13 mouse cellular contexts compared by ENCODE assay signal in the genomic region with DNA sequence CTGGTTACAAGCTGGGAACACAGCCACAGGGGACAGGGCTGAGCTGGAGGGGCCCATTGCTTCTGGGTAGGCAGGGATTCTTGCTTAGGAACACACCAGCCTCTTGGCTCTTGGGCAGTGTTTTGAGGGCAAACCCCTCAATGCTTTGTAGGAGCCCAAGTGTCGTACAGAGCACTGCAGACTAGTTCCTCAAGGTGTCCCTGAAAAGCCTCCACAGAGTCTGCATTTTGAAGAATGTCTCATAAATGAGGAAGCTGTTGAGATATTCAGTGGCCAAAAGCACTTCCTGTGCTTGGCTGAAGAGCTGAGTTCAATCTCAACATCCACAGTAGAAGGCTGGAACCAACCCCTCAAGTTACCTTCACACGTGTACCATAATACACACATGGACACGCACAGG. TPM values are rescaled to one million over a fixed set of nuclear protein-coding genes. Genes with fewer than 3 reads are reported as not detected.
A peak's percentile ranks its signal among the peaks of the same experiment; 100 is the strongest.
DNase-seq lines count a peak whose midpoint lies in the region; ATAC-seq and TF ChIP-seq lines count a peak whose summit lies in the region.
"Had no signal": no experiment of that assay in that cellular context is flagged by ENCODE, and none has a peak within 500 bp of the region (broad histone marks: within the 10 kb centered on the region; RNA-seq: fewer than 3 reads in every experiment).

No protein-coding gene starts in this region.

- H3K4me2 ChIP-seq in CH12.LX (ENCODE audit: insufficient read depth, low read depth, poor library complexity, severe bottlenecking) = peak overlapping the region; percentile 65; the same call in 1 of the 2 replicates
- H3K4me2 ChIP-seq in liver, embryonic 16.5 days (ENCODE audit: low read depth, low read length) = no peak overlapping the region
- H3K4me2 ChIP-seq in forebrain, embryonic 12.5 days = no peak overlapping the region

- peaks cover 7% of the 10 kb centered on the region for H3K4me1 ChIP-seq in kidney, adult 2 months (ENCODE audit: control insufficient read depth, insufficient read depth, low read length)
- H3K4me1 ChIP-seq in CH12.LX (ENCODE audit: control insufficient read depth in 1 of 2, insufficient read depth in 2 of 2) = peaks cover 48 to 87% of the 10 kb centered on the region in 2 experiments
- H3K4me1 ChIP-seq in liver, embryonic 16.5 days (ENCODE audit: control insufficient read depth, low read depth, low read length) = peaks cover 19% of the 10 kb centered on the region
- peaks cover 13% of the 10 kb centered on the region for H3K4me1 ChIP-seq in forebrain, embryonic 12.5 days

- peak; percentile 32; the same call in 1 of the 2 replicates for ATAC-seq in liver, embryonic 16.5 days (ENCODE audit: low read depth)
- ATAC-seq in forebrain, embryonic 12.5 days (ENCODE audit: low FRiP score) = no peak
- ATAC-seq: forebrain, embryonic 16.5 days had no signal

- H3K9ac ChIP-seq in CH12.LX (ENCODE audit: insufficient read depth, low read depth) = peak overlapping the region; percentile 40; the same call in 1 of the 2 replicates
- H3K9ac ChIP-seq in liver, embryonic 16.5 days (ENCODE audit: low read depth, low read length) = no peak overlapping the region
- no peak overlapping the region for H3K9ac ChIP-seq in forebrain, embryonic 12.5 days

- dilution Hi-C loops in CH12.LX (cut with MboI; ENCODE audit: extremely low pct_ligation_motif_present, extremely low pct_unique_long_range_greater_than_20kb, low sequenced_read_pairs) = no loop called here

- no peaks in the 10 kb centered on the region for H3K27me3 ChIP-seq in kidney, adult 2 months (replicated peaks; ENCODE audit: control insufficient read depth, insufficient read depth, low read length)
- no peaks in the 10 kb centered on the region for H3K27me3 ChIP-seq in CH12.LX (replicated peaks)
- no peaks in the 10 kb centered on the region for H3K27me3 ChIP-seq in liver, embryonic 16.5 days (ENCODE audit: control insufficient read depth, insufficient read depth, low read depth, low read length)
- H3K27me3 ChIP-seq in forebrain, embryonic 12.5 days = no peaks in the 10 kb centered on the region

- H3K27ac ChIP-seq in kidney, adult 2 months (ENCODE audit: insufficient read depth, low read depth, low read length) = peak overlapping the region; percentile 28; the same call in 1 of the 2 replicates
- H3K27ac ChIP-seq in CH12.LX (ENCODE audit: insufficient read depth, low read depth) = peak overlapping the region; percentile 97
- 0 out of 2 replicates have a peak overlapping the region, but pooled peaks have one; percentile 56 for H3K27ac ChIP-seq in liver, embryonic 16.5 days (ENCODE audit: low read length)
- no peak overlapping the region for H3K27ac ChIP-seq in forebrain, embryonic 12.5 days

- H3K9me3 ChIP-seq in CH12.LX (replicated peaks; ENCODE audit: low read length) = no peaks in the 10 kb centered on the region
- no peaks in the 10 kb centered on the region for H3K9me3 ChIP-seq in liver, embryonic 16.5 days (replicated peaks; ENCODE audit: control insufficient read depth, low read length)
- no peaks in the 10 kb centered on the region for H3K9me3 ChIP-seq in forebrain, embryonic 12.5 days

- H3K4me3 ChIP-seq in kidney, adult 2 months (ENCODE audit: insufficient read depth, low read depth, low read length) = no peak overlapping the region
- peak overlapping the region in 1 of 3 experiments; percentile 9 for H3K4me3 ChIP-seq in CH12.LX (replicated peaks in 1 of 3; ENCODE audit: low read depth in 2 of 3, low read length in 2 of 3, poor library complexity in 1 of 3)
- no peak overlapping the region for H3K4me3 ChIP-seq in liver, embryonic 16.5 days (ENCODE audit: low read depth, low read length)
- no peak overlapping the region for H3K4me3 ChIP-seq in forebrain, embryonic 12.5 days (replicated peaks)

- no peaks in the 10 kb centered on the region for H3K36me3 ChIP-seq in kidney, adult 2 months (ENCODE audit: control insufficient read depth, insufficient read depth, low read length)
- peaks cover 10 to 52% of the 10 kb centered on the region in 2 experiments for H3K36me3 ChIP-seq in CH12.LX (replicated peaks in 1 of 2; ENCODE audit: control insufficient read depth in 1 of 2, insufficient read depth in 1 of 2, low read length in 1 of 2)
- no peaks in the 10 kb centered on the region for H3K36me3 ChIP-seq in liver, embryonic 16.5 days (ENCODE audit: control insufficient read depth, insufficient read depth)
- H3K36me3 ChIP-seq in forebrain, embryonic 12.5 days (replicated peaks) = no peaks in the 10 kb centered on the region

- TF ChIP-seq RAD21 in CH12.LX (IDR thresholded peaks at IDR 0.05; ENCODE audit: low read depth, low read length) = no peak; the same call in 1 of the 2 replicates

- TF ChIP-seq POLR2A in kidney, adult 2 months (IDR thresholded peaks at IDR 0.05; ENCODE audit: low read depth, low read length) = no peak
- no peak for TF ChIP-seq POLR2A in CH12.LX (IDR thresholded peaks at IDR 0.05; ENCODE audit: low read depth, low read length)

- peaks cover 95% of the 10 kb centered on the region for H3K79me2 ChIP-seq in CH12.LX (replicated peaks; ENCODE audit: control insufficient read depth, extremely low read depth, insufficient read depth, poor library complexity, severe bottlenecking)

- no peak for TF ChIP-seq CTCF in kidney, adult 2 months (conservative IDR thresholded peaks at IDR 0.05; ENCODE audit: insufficient read depth, insufficient read length, low read depth, low read length)
- no peak for TF ChIP-seq CTCF in CH12.LX (conservative IDR thresholded peaks at IDR 0.05 in 1 of 2, IDR thresholded peaks at IDR 0.05 in 1 of 2; ENCODE audit: low read depth in 2 of 2, low read length in 2 of 2)

- in situ Hi-C loops in CH12.LX (cut with MboI; ENCODE audit: low pct_ligation_motif_present, low pct_unique_long_range_greater_than_20kb, low sequenced_read_pairs) = no loop called here

- 90% methylated on average over 3 of the region's 3 CpGs for WGBS in kidney, adult 2 months
- WGBS in liver, embryonic 16.5 days (ENCODE audit: insufficient replicate concordance) = 67% methylated on average over 3 of the region's 3 CpGs
- 92% methylated on average over 3 of the region's 3 CpGs for WGBS in forebrain, embryonic 12.5 days

- TF ChIP-seq EP300 in CH12.LX (IDR thresholded peaks at IDR 0.05; ENCODE audit: low read length) = no peak

- no peak for DNase-seq in kidney, adult 2 months
- DNase-seq in kidney, postnatal 4 days = no peak
- DNase-seq in A20 (ENCODE audit: low read depth, low spot score) (peak; percentile 48), CH12.LX (ENCODE audit: extremely low read depth) (peak; percentile 58)
- DNase-seq in ovary, adult 18-20 months (ENCODE audit: low spot score) = no peak
- DNase-seq: adrenal gland, adult 2 months; embryo, embryonic 11 days; lung, postnatal 10 days; right cerebral cortex, adult 18-20 months; thymus, adult 2 months had no signal

TF ChIP-seq in CH12.LX, 34 proteins besides CTCF, POLR2A, EP300 and RAD21:
- TF ChIP-seq ELF1 (IDR thresholded peaks at IDR 0.05; ENCODE audit: low read depth, low read length) (peak; percentile 60), ZC3H11A (IDR thresholded peaks at IDR 0.05; ENCODE audit: low read depth, low read length) (no peak), TCF12 (IDR thresholded peaks at IDR 0.05; ENCODE audit: low read depth, low read length) (no peak), MEF2A (IDR thresholded peaks at IDR 0.05; ENCODE audit: borderline replicate concordance, low read depth, low read length) (0 out of 2 replicates have a peak, but pooled peaks have one; percentile 21), POLR2AphosphoS2 (IDR thresholded peaks at IDR 0.05; ENCODE audit: low read depth, low read length) (no peak), SIN3A (IDR thresholded peaks at IDR 0.05; ENCODE audit: low read length) (no peak), UBTF (IDR thresholded peaks at IDR 0.05; ENCODE audit: low read depth, low read length) (no peak), E2F4 (IDR thresholded peaks at IDR 0.05; ENCODE audit: insufficient replicate concordance, low read depth, low read length) (no peak), SMC3 (IDR thresholded peaks at IDR 0.05; ENCODE audit: low read depth, low read length) (0 out of 2 replicates have a peak, but pooled peaks have one; percentile 2), MAX (IDR thresholded peaks at IDR 0.05; ENCODE audit: low read length) (0 out of 2 replicates have a peak, but pooled peaks have one; percentile 43), HCFC1 (IDR thresholded peaks at IDR 0.05; ENCODE audit: low read depth, low read length) (no peak)

RNA-seq across cellular contexts. Expression of gene Pkig, which starts 18.6 kb away (rescaled TPM):
- 100 and 107 TPM in 2 replicates for polyA plus RNA-seq in kidney, adult 2 months (2012; rRNA removed)
- total RNA-seq in CH12.LX (2012; rRNA removed) = 225 and 253 TPM in 2 replicates
- 227 and 228 TPM in 2 replicates for total RNA-seq in CH12.LX (2014; rRNA removed)
- polyA plus RNA-seq in CH12.LX (2012; ENCODE audit: insufficient read length, low read depth) = 364 and 473 TPM in 2 replicates
- 83.1 and 86.6 TPM in 2 replicates for polyA plus RNA-seq in liver, embryonic 16.5 days (2015; fragmentation: Nextera tagmentation; extraction: Ambion mirVana)
- polyA plus RNA-seq in forebrain, embryonic 12.5 days (2016; fragmentation: Nextera tagmentation; extraction: Ambion mirVana) = 156 and 158 TPM in 2 replicates

RNA-seq across cellular contexts. Expression of gene Serinc3, which starts 31.8 kb away (rescaled TPM):
- polyA plus RNA-seq in kidney, adult 2 months (2012; rRNA removed) = 340 and 357 TPM in 2 replicates
- total RNA-seq in CH12.LX (2012; rRNA removed) (345 and 358 TPM in 2 replicates), CH12.LX (2014; rRNA removed) (411 and 467 TPM in 2 replicates)
- 493 and 611 TPM in 2 replicates for polyA plus RNA-seq in CH12.LX (2012; ENCODE audit: insufficient read length, low read depth)
- polyA plus RNA-seq in liver, embryonic 16.5 days (2015; fragmentation: Nextera tagmentation; extraction: Ambion mirVana) = 138 and 149 TPM in 2 replicates
- polyA plus RNA-seq in forebrain, embryonic 12.5 days (2016; fragmentation: Nextera tagmentation; extraction: Ambion mirVana) = 32.1 and 36.1 TPM in 2 replicates

Comparison
In these comparisons a context has a peak if more than half of its experiments do, and no peak if none do; other contexts are left out.
1. DNase-seq: peak in A20 (single experiment) and CH12.LX (single experiment); none in kidney, adult 2 months (single experiment), kidney, postnatal 4 days (0 of 2) and ovary, adult 18-20 months (single experiment).